Comparison of ENCODE assay signal across 8 mouse cellular contexts in the genomic region with DNA sequence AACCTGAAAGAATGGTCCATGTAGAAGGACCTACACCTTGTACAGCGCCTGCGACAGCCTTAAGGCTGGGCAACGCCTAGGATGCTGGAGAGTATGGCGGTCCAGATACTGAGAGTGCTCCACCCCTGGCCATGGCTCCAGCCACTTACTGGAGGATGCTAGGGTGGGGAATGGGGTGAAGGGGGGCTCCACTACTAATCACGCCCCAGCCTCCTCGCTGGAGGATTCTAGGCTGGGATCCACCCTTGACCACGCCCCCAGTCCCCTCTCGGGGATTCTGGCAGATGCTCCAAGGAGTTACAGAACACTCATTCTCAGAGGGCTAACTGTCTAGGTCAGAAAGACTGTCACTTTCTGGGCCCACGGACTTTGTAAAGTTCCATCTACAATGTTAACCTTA. TPM values are rescaled to one million over a fixed set of nuclear protein-coding genes. Genes with fewer than 3 reads are reported as not detected.
DNase-seq lines count a peak whose midpoint lies in the region; ATAC-seq and TF ChIP-seq lines count a peak whose summit lies in the region.

No protein-coding gene starts in this region.

- ATAC-seq in embryonic facial prominence, embryonic 12.5 days (ENCODE audit: insufficient number of reproducible peaks, insufficient read depth, low FRiP score, low TSS enrichment) = no peak
- ATAC-seq in heart, embryonic 11.5 days (replicated peaks; ENCODE audit: insufficient number of reproducible peaks, low FRiP score, low TSS enrichment) = no peak
- ATAC-seq in liver, embryonic 15.5 days (ENCODE audit: insufficient read depth) = peak; percentile 57

- H3K4me2 ChIP-seq in embryonic facial prominence, embryonic 12.5 days (replicated peaks) = peak overlapping the region; percentile 52; the same call in 1 of the 2 replicates
- 0 out of 2 replicates have a peak overlapping the region, but pooled peaks have one; percentile 84 for H3K4me2 ChIP-seq in heart, embryonic 11.5 days
- peak overlapping the region; percentile 95 for H3K4me2 ChIP-seq in liver, embryonic 15.5 days

- TF ChIP-seq CTCF in kidney, adult 2 months (conservative IDR thresholded peaks at IDR 0.05; ENCODE audit: insufficient read depth, insufficient read length, low read depth, low read length) = no peak

- WGBS in kidney, adult 2 months = 57% methylated on average over 9 of the region's 9 CpGs
- 7% methylated on average over 9 of the region's 9 CpGs for WGBS in embryonic facial prominence, embryonic 12.5 days
- 13% methylated on average over 9 of the region's 9 CpGs for WGBS in heart, embryonic 11.5 days (ENCODE audit: insufficient replicate concordance)
- WGBS in liver, embryonic 15.5 days (ENCODE audit: insufficient replicate concordance) = 21% methylated on average over 9 of the region's 9 CpGs

- 0 out of 2 replicates have a peak, but pooled peaks cover 3% of the 10 kb centered on the region for H3K4me1 ChIP-seq in kidney, adult 2 months (ENCODE audit: control insufficient read depth, insufficient read depth, low read length)
- H3K4me1 ChIP-seq in embryonic facial prominence, embryonic 12.5 days = peaks cover 72% of the 10 kb centered on the region
- peaks cover 48% of the 10 kb centered on the region for H3K4me1 ChIP-seq in heart, embryonic 11.5 days (ENCODE audit: control insufficient read depth, insufficient read depth, low read length)
- H3K4me1 ChIP-seq in liver, embryonic 15.5 days (replicated peaks) = peaks cover 83% of the 10 kb centered on the region

- no peak overlapping the region for H3K27ac ChIP-seq in kidney, adult 2 months (ENCODE audit: insufficient read depth, low read depth, low read length)
- H3K27ac ChIP-seq in embryonic facial prominence, embryonic 12.5 days = peak overlapping the region; percentile 93
- no peak overlapping the region for H3K27ac ChIP-seq in heart, embryonic 11.5 days (ENCODE audit: low read depth, low read length)
- H3K27ac ChIP-seq in liver, embryonic 15.5 days (replicated peaks) = peak overlapping the region; percentile 53

- no peak overlapping the region for H3K9ac ChIP-seq in embryonic facial prominence, embryonic 12.5 days
- no peak overlapping the region for H3K9ac ChIP-seq in heart, embryonic 11.5 days (ENCODE audit: low read depth, low read length)
- H3K9ac ChIP-seq in liver, embryonic 15.5 days = no peak overlapping the region

- no peaks in the 10 kb centered on the region for H3K9me3 ChIP-seq in embryonic facial prominence, embryonic 12.5 days
- H3K9me3 ChIP-seq in heart, embryonic 11.5 days (replicated peaks; ENCODE audit: control insufficient read depth, low read length) = no peaks in the 10 kb centered on the region
- H3K9me3 ChIP-seq in liver, embryonic 15.5 days (replicated peaks) = no peaks in the 10 kb centered on the region

- TF ChIP-seq POLR2A in kidney, adult 2 months (IDR thresholded peaks at IDR 0.05; ENCODE audit: low read depth, low read length) = no peak

- peak; percentile 36 for DNase-seq in kidney, adult 2 months
- DNase-seq in kidney, adult 11 months = no peak
- no peak for DNase-seq in spleen, postnatal 36 days (ENCODE audit: low spot score in 2 of 2)
- no peak for DNase-seq in left cerebral cortex, adult 11 months (ENCODE audit: low spot score)
- no peak for DNase-seq in left cerebral cortex, adult 18-20 months (ENCODE audit: low spot score in 2 of 2)

- no peaks in the 10 kb centered on the region for H3K27me3 ChIP-seq in kidney, adult 2 months (replicated peaks; ENCODE audit: control insufficient read depth, insufficient read depth, low read length)
- peaks cover 24% of the 10 kb centered on the region; the same call in 1 of the 2 replicates for H3K27me3 ChIP-seq in embryonic facial prominence, embryonic 12.5 days
- peaks cover 19% of the 10 kb centered on the region for H3K27me3 ChIP-seq in heart, embryonic 11.5 days (ENCODE audit: control insufficient read depth, insufficient read depth, low read length)
- H3K27me3 ChIP-seq in liver, embryonic 15.5 days = peaks cover 68% of the 10 kb centered on the region

- no peaks in the 10 kb centered on the region for H3K36me3 ChIP-seq in kidney, adult 2 months (ENCODE audit: control insufficient read depth, insufficient read depth, low read length)
- 0 out of 2 replicates have a peak, but pooled peaks cover 7% of the 10 kb centered on the region for H3K36me3 ChIP-seq in embryonic facial prominence, embryonic 12.5 days
- H3K36me3 ChIP-seq in heart, embryonic 11.5 days (ENCODE audit: control insufficient read depth, insufficient read depth, low read length) = no peaks in the 10 kb centered on the region
- no peaks in the 10 kb centered on the region for H3K36me3 ChIP-seq in liver, embryonic 15.5 days (replicated peaks)

- no peak overlapping the region for H3K4me3 ChIP-seq in kidney, adult 2 months (ENCODE audit: insufficient read depth, low read depth, low read length)
- H3K4me3 ChIP-seq in embryonic facial prominence, embryonic 12.5 days = no peak overlapping the region
- no peak overlapping the region for H3K4me3 ChIP-seq in heart, embryonic 11.5 days (ENCODE audit: low read depth, low read length)
- peak overlapping the region; percentile 67 for H3K4me3 ChIP-seq in liver, embryonic 15.5 days (replicated peaks)

RNA-seq across cellular contexts. Expression of a gene that starts 1.4 kb away (rescaled TPM):
- 63.7 and 93.5 TPM in 2 replicates for polyA plus RNA-seq in kidney, adult 2 months (2012; rRNA removed)
- polyA plus RNA-seq in embryonic facial prominence, embryonic 12.5 days (2016; fragmentation: Nextera tagmentation; extraction: Ambion mirVana) = 59.2 and 71.1 TPM in 2 replicates
- polyA plus RNA-seq in heart, embryonic 11.5 days (2014; fragmentation: Nextera tagmentation; extraction: Ambion mirVana) = 17.8 and 18.3 TPM in 2 replicates
- 2.2 and 2.6 TPM in 2 replicates for polyA plus RNA-seq in liver, embryonic 15.5 days (2015; fragmentation: Nextera tagmentation; extraction: Ambion mirVana)
- total RNA-seq in left cerebral cortex, adult 18-20 months (2021) = 10 to 100 TPM; 41.3 to 42.4 TPM

RNA-seq across cellular contexts. Expression of a gene that starts 13.7 kb away (rescaled TPM):
- 2,250 and 2,535 TPM in 2 replicates for polyA plus RNA-seq in kidney, adult 2 months (2012; rRNA removed)
- 523 and 554 TPM in 2 replicates for polyA plus RNA-seq in embryonic facial prominence, embryonic 12.5 days (2016; fragmentation: Nextera tagmentation; extraction: Ambion mirVana)
- 330 and 481 TPM in 2 replicates for polyA plus RNA-seq in heart, embryonic 11.5 days (2014; fragmentation: Nextera tagmentation; extraction: Ambion mirVana)
- 243 and 271 TPM in 2 replicates for polyA plus RNA-seq in liver, embryonic 15.5 days (2015; fragmentation: Nextera tagmentation; extraction: Ambion mirVana)
- total RNA-seq in left cerebral cortex, adult 18-20 months (2021) = 100 to 1,000 TPM; 700 to 737 TPM

RNA-seq across cellular contexts. Expression of a gene that starts 27.9 kb away (rescaled TPM):
- polyA plus RNA-seq in kidney, adult 2 months (2012; rRNA removed) = 3.9 and 4.3 TPM in 2 replicates
- polyA plus RNA-seq in embryonic facial prominence, embryonic 12.5 days (2016; fragmentation: Nextera tagmentation; extraction: Ambion mirVana) = 14.4 and 16.2 TPM in 2 replicates
- 25.6 and 27.3 TPM in 2 replicates for polyA plus RNA-seq in heart, embryonic 11.5 days (2014; fragmentation: Nextera tagmentation; extraction: Ambion mirVana)
- polyA plus RNA-seq in liver, embryonic 15.5 days (2015; fragmentation: Nextera tagmentation; extraction: Ambion mirVana) = 3.5 TPM in 2 replicates
- 10 to 100 TPM; 11.4 to 11.8 TPM for total RNA-seq in left cerebral cortex, adult 18-20 months (2021)

RNA-seq across cellular contexts. Expression of a gene that starts 28.0 kb away (rescaled TPM):
- polyA plus RNA-seq in kidney, adult 2 months (2012; rRNA removed) = 93.0 and 107 TPM in 2 replicates
- 82.7 and 83.5 TPM in 2 replicates for polyA plus RNA-seq in embryonic facial prominence, embryonic 12.5 days (2016; fragmentation: Nextera tagmentation; extraction: Ambion mirVana)
- polyA plus RNA-seq in heart, embryonic 11.5 days (2014; fragmentation: Nextera tagmentation; extraction: Ambion mirVana) = 55.5 and 58.8 TPM in 2 replicates
- 20.3 and 24.6 TPM in 2 replicates for polyA plus RNA-seq in liver, embryonic 15.5 days (2015; fragmentation: Nextera tagmentation; extraction: Ambion mirVana)
- 100 to 1,000 TPM; 105 to 114 TPM for total RNA-seq in left cerebral cortex, adult 18-20 months (2021)

RNA-seq across cellular contexts. Expression of a gene that starts 33.1 kb away (rescaled TPM):
- 1.0 and 1.1 TPM in 2 replicates for polyA plus RNA-seq in kidney, adult 2 months (2012; rRNA removed)
- 1.6 and 1.7 TPM in 2 replicates for polyA plus RNA-seq in embryonic facial prominence, embryonic 12.5 days (2016; fragmentation: Nextera tagmentation; extraction: Ambion mirVana)
- 0.25 and 0.63 TPM in 2 replicates for polyA plus RNA-seq in heart, embryonic 11.5 days (2014; fragmentation: Nextera tagmentation; extraction: Ambion mirVana)
- polyA plus RNA-seq in liver, embryonic 15.5 days (2015; fragmentation: Nextera tagmentation; extraction: Ambion mirVana) = 0.23 and 0.24 TPM in 2 replicates
- 1 to 10 TPM; 2.6 to 3.3 TPM for total RNA-seq in left cerebral cortex, adult 18-20 months (2021)

Comparison
In these comparisons a context has a peak if more than half of its experiments do, and no peak if none do; other contexts are left out.
1. H3K27ac ChIP-seq: peak in embryonic facial prominence, embryonic 12.5 days (single experiment) and liver, embryonic 15.5 days (single experiment); none in kidney, adult 2 months (single experiment) and heart, embryonic 11.5 days (single experiment).
2. Peak in every context shown above with its lines, with median percentiles within 50 percentile points of each other: H3K4me2 ChIP-seq.